ENCODE assay signal across 8 mouse cellular contexts in the genomic region with DNA sequence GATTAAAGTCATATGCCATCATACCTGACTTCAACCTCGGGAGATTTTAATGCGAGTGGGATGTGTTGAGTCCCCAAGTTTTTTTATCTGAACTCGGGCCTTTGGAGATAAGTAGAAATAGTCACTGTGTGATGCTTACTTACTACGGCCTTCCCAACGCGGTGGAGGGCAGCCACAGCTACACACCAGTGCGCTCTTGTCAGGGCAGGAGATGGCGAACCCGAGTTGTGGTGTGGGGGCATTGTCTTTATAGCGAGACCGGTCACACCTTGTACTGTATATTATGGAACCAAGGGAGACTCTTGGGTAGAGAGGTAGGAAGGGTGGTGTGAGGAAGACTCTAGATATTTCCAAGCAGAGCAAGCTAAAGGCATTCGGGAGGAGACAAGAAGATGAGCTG. TPM values are rescaled to one million over a fixed set of nuclear protein-coding genes. Genes with fewer than 3 reads are reported as not detected.
DNase-seq lines count a peak whose midpoint lies in the region; ATAC-seq and TF ChIP-seq lines count a peak whose summit lies in the region.

No protein-coding gene starts in this region.

- H3K4me1 ChIP-seq in limb, embryonic 15.5 days, result peaks cover 19% of the 10 kb centered on the region
- peaks cover 3% of the 10 kb centered on the region; the same call in 1 of the 2 replicates for H3K4me1 ChIP-seq in kidney, adult 2 months (ENCODE audit: control insufficient read depth, insufficient read depth, low read length)

- WGBS in limb, embryonic 15.5 days, result 17% methylated on average over 12 of the region's 12 CpGs
- WGBS in kidney, adult 2 months, result 23% methylated on average over 12 of the region's 12 CpGs

- H3K36me3 ChIP-seq in limb, embryonic 15.5 days, result peaks cover 21% of the 10 kb centered on the region
- peaks cover 8% of the 10 kb centered on the region for H3K36me3 ChIP-seq in kidney, adult 2 months (ENCODE audit: control insufficient read depth, insufficient read depth, low read length)

- no peaks in the 10 kb centered on the region for H3K27me3 ChIP-seq in limb, embryonic 15.5 days
- H3K27me3 ChIP-seq in kidney, adult 2 months (replicated peaks; ENCODE audit: control insufficient read depth, insufficient read depth, low read length), result no peaks in the 10 kb centered on the region

- H3K4me2 ChIP-seq in limb, embryonic 15.5 days, result peak overlapping the region; percentile 57

- no peak for ATAC-seq in limb, embryonic 15.5 days (ENCODE audit: insufficient number of reproducible peaks, low FRiP score, low TSS enrichment, low read depth)

- H3K4me3 ChIP-seq in limb, embryonic 15.5 days, result peak overlapping the region; percentile 80
- no peak overlapping the region for H3K4me3 ChIP-seq in kidney, adult 2 months (ENCODE audit: insufficient read depth, low read depth, low read length)

- DNase-seq in cerebellum, adult 11 months, result peak; percentile 26
- no peak for DNase-seq in cerebellum, postnatal 25 days
- peak; percentile 18 to 39 for DNase-seq in spleen, postnatal 10 days (ENCODE audit: low spot score in 2 of 2)
- DNase-seq in spleen, adult 12 weeks (ENCODE audit: low spot score), result no peak
- peak; percentile 29 for DNase-seq in testis, postnatal 14 days (ENCODE audit: low spot score)
- no peak for DNase-seq in kidney, adult 2 months
- no peak for DNase-seq in urinary bladder, postnatal 25 days (ENCODE audit: low spot score)

- no peak for TF ChIP-seq POLR2A in kidney, adult 2 months (IDR thresholded peaks at IDR 0.05; ENCODE audit: low read depth, low read length)

- H3K27ac ChIP-seq in limb, embryonic 15.5 days, result peak overlapping the region; percentile 88; the same call in 1 of the 2 replicates
- H3K27ac ChIP-seq in kidney, adult 2 months (ENCODE audit: insufficient read depth, low read depth, low read length), result no peak overlapping the region

- no peaks in the 10 kb centered on the region for H3K9me3 ChIP-seq in limb, embryonic 15.5 days

- peak overlapping the region; percentile 82 for H3K9ac ChIP-seq in limb, embryonic 15.5 days

- TF ChIP-seq CTCF in kidney, adult 2 months (conservative IDR thresholded peaks at IDR 0.05; ENCODE audit: insufficient read depth, insufficient read length, low read depth, low read length), result no peak

RNA-seq across cellular contexts. Expression of gene Ncl, which starts 1.2 kb away (rescaled TPM):
- 356 and 369 TPM in 2 replicates for polyA plus RNA-seq in limb, embryonic 15.5 days (2015; fragmentation: Nextera tagmentation; extraction: Ambion mirVana)
- 7.2 and 10.4 TPM in 2 replicates for polyA plus RNA-seq in kidney, adult 2 months (2012; rRNA removed)

RNA-seq across cellular contexts. Expression of gene B3gnt7, which starts 57.8 kb away (rescaled TPM):
- 5.0 and 6.2 TPM in 2 replicates for polyA plus RNA-seq in limb, embryonic 15.5 days (2015; fragmentation: Nextera tagmentation; extraction: Ambion mirVana)
- polyA plus RNA-seq in kidney, adult 2 months (2012; rRNA removed), result 9.6 and 10.8 TPM in 2 replicates

Comparison
In these comparisons a context has a peak if more than half of its experiments do, and no peak if none do; other contexts are left out.
1. DNase-seq: peak in cerebellum, adult 11 months (single experiment), spleen, postnatal 10 days (2 of 2) and testis, postnatal 14 days (single experiment); none in cerebellum, postnatal 25 days (0 of 2), spleen, adult 12 weeks (single experiment), kidney, adult 2 months (single experiment) and urinary bladder, postnatal 25 days (single experiment).
2. RNA of gene Ncl, which starts 1.2 kb away (polyA plus RNA-seq): 356 to 369 TPM in limb, embryonic 15.5 days; 7.2 to 10.4 TPM in kidney, adult 2 months; every median in the first group is over 10 times any median in the second.